Mouse (Mus musculus): ENCODE results near the gene Usp4. TPM values are rescaled to one million over a fixed set of nuclear protein-coding genes. Genes with fewer than 3 reads are reported as not detected.
A peak's percentile ranks its signal among the peaks of the same experiment; 100 is the strongest.

Gene Usp4
- total RNA-seq, 4 experiments from 2014 or later: 102 to 124 (median 112) TPM

DNA sequence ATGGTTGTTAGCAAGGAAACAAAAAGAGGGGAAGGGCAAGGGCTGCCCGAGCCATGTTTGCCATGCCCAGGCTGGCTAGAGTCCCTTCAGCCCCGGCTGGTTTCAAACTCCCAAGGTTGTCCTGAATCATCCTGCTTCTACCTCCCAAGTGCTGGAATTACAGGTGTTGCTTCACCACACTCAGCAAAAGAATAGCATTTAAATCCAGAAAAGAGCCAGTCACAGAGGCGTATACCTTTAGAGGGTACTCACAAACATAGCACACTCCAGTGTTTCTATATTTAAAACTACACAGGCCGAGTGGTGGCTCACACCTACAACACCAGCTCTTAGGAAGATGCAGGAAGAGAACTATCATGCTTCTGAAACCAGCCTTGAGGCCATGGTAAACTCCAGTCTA, 61.9 kb downstream of the Usp4 start:
- DNase-seq (ENCODE audit: low spot score in 2 of 2): no peak

- peak; percentile 63 to 66 for DNase-seq (ENCODE audit: low spot score in 2 of 2)
These were observed 63.8 kb downstream of the Usp4 start for GRCm38 (mm10) chr9:108411381-108411942.

DNA sequence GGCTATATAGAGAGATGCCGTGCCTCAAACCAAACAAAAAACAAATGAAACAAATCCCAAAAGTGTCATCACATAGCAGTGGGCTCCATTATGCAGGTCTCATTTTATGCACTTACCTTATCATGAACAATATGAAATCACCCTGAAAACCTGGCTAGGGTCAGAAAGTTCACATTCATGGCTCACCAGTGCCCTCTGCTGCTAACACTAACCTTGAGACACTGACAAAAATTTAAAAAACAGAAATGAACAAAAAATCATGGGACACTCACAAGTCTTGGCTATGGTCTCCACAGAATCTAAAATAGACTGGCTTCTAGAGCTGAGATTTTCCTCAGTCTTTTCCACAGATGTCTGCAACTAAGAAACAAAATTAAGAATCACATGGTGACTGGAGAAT, 64.6 kb downstream of the Usp4 start:
- DNase-seq (ENCODE audit: low spot score in 2 of 2): peak in 1 of 2 experiments; percentile 20

GRCm38 (mm10) chr9:108428384-108428783, 80.7 kb downstream of the Usp4 start, which contains the start of gene Ccdc36:
Gene Ccdc36, minus strand, starts transcription at chr9:108428484.
- DNase-seq (ENCODE audit: low spot score in 2 of 2): no peak

DNA sequence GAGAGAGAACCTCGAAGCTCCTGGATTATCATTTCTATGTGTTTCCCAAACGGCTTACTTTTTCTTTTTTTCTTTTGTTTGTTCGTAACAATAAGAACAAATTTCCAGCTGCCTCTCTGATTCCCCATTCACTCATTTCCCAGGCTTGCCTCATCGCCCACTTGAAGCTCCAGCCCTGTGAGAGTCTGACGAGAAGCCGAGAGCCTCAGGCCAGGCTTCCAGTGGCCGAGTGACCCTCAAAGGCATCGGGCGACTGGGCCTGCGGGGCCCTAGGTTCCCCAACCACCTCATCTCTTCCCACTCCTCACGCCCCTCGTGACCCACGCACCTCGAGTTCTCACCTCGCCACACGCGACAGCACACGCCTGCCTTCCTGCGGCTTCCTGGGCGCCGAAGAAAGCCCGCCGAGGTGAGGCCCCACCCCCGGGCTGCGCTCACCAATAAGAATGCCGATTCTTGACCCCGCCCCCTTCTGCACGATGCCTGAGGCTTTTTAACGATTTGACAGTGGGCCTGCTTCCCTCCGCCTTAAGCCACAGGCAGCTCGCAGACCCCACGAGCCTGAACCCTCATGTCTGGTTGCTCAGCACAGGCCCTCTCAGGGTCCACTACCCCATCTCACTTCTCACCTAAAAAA, 83.9 kb downstream of the Usp4 start:
- DNase-seq (ENCODE audit: low spot score in 2 of 2): no peak

GRCm38 (mm10) chr9:108436182-108436581, 88.5 kb downstream of the Usp4 start, which contains the start of gene BC048562:
Gene BC048562, plus strand, starts transcription at chr9:108436482.
- no peak for DNase-seq (ENCODE audit: low spot score in 2 of 2)

DNA sequence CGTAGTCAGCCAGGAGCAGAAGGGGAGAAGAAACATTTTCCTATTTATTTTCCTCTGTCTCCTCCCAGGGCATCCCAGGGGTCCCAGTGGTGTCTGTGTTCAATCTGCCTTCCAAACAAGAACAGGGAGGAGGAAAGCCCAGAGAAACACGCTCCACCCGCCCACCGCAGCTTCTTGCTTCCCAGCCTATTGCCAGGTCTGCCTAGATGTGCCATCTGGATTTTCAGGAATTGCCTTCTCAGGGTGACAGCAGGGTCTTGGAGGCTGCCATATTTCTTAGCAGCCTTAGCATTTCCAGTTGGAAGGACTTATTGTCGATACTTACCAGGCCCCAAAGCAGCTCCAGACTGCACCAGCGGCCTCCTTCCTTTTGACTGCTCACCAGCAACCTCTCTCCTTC, 91.5 kb downstream of the Usp4 start:
- DNase-seq (ENCODE audit: low spot score in 2 of 2): peak in 1 of 2 experiments; percentile 46

- no peak for DNase-seq (ENCODE audit: low spot score in 2 of 2)
These were observed 92.8 kb downstream of the Usp4 start for GRCm38 (mm10) chr9:108440485-108440884.

GRCm38 (mm10) chr9:108441236-108441919, 93.7 kb downstream of the Usp4 start:
- DNase-seq (ENCODE audit: low spot score in 2 of 2): peak; percentile 72 to 75

Other genes with a start within 250 kb of the Usp4 start
- 100 to 1,000 TPM; 192 to 224 (median 203) TPM for gene Bsn, start 157.5 kb upstream of the Usp4 start, total RNA-seq (2022)
- gene Dag1, start 83.9 kb upstream of the Usp4 start, total RNA-seq (2022): 10 to 100 TPM; 70.4 to 75.9 (median 73.9) TPM
- 100 to 1,000 TPM; 106 to 131 (median 116) TPM for gene Nicn1, start 57.4 kb upstream of the Usp4 start, total RNA-seq (2022)
- gene Amt, start 51.0 kb upstream of the Usp4 start, total RNA-seq (2022): 10 to 100 TPM; 30.1 to 37.2 (median 34.8) TPM
- gene Rhoa, start 41.7 kb upstream of the Usp4 start, total RNA-seq (2022): 100 to 1,000 TPM; 157 to 186 (median 166) TPM
- gene Tcta, start 41.7 kb upstream of the Usp4 start, total RNA-seq (2022): 10 to 100 TPM; 31.7 to 39.2 (median 36.8) TPM
- 100 to 1,000 TPM in 1 of 4 experiments, 10 to 100 TPM in 3; 57.7 to 113 (median 78.2) TPM for gene Gpx1, start 8.9 kb upstream of the Usp4 start, total RNA-seq (2022)
- gene 1700102P08Rik, start 45.0 kb downstream of the Usp4 start, total RNA-seq (2022): 1 to 10 TPM; 1.3 to 2.1 (median 1.9) TPM
- under 1 TPM; 0.11 to 0.26 (median 0.15) TPM for gene Ccdc36, start 80.6 kb downstream of the Usp4 start, total RNA-seq (2022)
- gene BC048562, start 88.6 kb downstream of the Usp4 start, total RNA-seq (2022): not detected
- gene Ccdc71, start 112.7 kb downstream of the Usp4 start, total RNA-seq (2022): 10 to 100 TPM; 31.3 to 44.7 (median 36.6) TPM
- gene Klhdc8b, start 113.7 kb downstream of the Usp4 start, total RNA-seq (2022): 10 to 100 TPM; 22.0 to 32.0 (median 24.2) TPM
- 10 to 100 TPM; 28.9 to 46.8 (median 34.7) TPM for gene Lamb2, start 131.9 kb downstream of the Usp4 start, total RNA-seq (2022)
- gene Usp19, start 142.7 kb downstream of the Usp4 start, total RNA-seq (2022): 100 to 1,000 TPM; 144 to 189 (median 157) TPM
- gene Qars, start 159.9 kb downstream of the Usp4 start, total RNA-seq (2022): 10 to 100 TPM; 84.0 to 96.5 (median 89.4) TPM
- 100 to 1,000 TPM; 141 to 150 (median 146) TPM for gene Qrich1, start 169.0 kb downstream of the Usp4 start, total RNA-seq (2022)
- gene Impdh2, start 212.4 kb downstream of the Usp4 start, total RNA-seq (2022): 10 to 100 TPM; 53.1 to 59.5 (median 58.0) TPM
- gene Ndufaf3, start 219.6 kb downstream of the Usp4 start, total RNA-seq (2022): 10 to 100 TPM; 63.7 to 73.3 (median 70.0) TPM
- 100 to 1,000 TPM in 1 of 4 experiments, 10 to 100 TPM in 3; 89.4 to 104 (median 95.7) TPM for gene Dalrd3, start 222.0 kb downstream of the Usp4 start, total RNA-seq (2022)
- gene Wdr6, start 230.9 kb downstream of the Usp4 start, total RNA-seq (2022): 100 to 1,000 TPM; 123 to 146 (median 129) TPM
- 10 to 100 TPM; 92.9 to 99.1 (median 97.8) TPM for gene P4htm, start 249.8 kb downstream of the Usp4 start, total RNA-seq (2022)